Mouse (Mus musculus) C2C12 (cell line): ENCODE measurements around the gene Nufip1. TPM values are rescaled to one million over a fixed set of nuclear protein-coding genes. Genes with fewer than 3 reads are reported as not detected.
"Not testable (repeated sequence)": the region's sequence is repeated elsewhere in the genome, so short reads cannot be mapped to it uniquely, and the experiment has no call there.

Experiments
- H3K27me3 ChIP-seq: one replicate; pipeline ENCODE4 v1.6.1; 2011; ENCODE audit not compliant: control insufficient read depth, insufficient read depth, insufficient read length
- H3K36me3 ChIP-seq: one replicate; pipeline ENCODE4 v1.6.1; 2011; ENCODE audit not compliant: control insufficient read depth, insufficient read depth
- H3K4me3 ChIP-seq: one replicate; pipeline ENCODE4 v1.5.1; 2011; ENCODE audit warnings: mild to moderate bottlenecking, control low read depth; ENCODE audit not compliant: poor library complexity, insufficient read depth, severe bottlenecking
- H3K79me2 ChIP-seq: one replicate; pipeline ENCODE4 v1.6.1; 2011; ENCODE audit not compliant: control insufficient read depth, insufficient read depth
- H3K79me3 ChIP-seq: one replicate; pipeline ENCODE4 v1.6.1; 2011; ENCODE audit warnings: low read depth, control low read depth
- H3ac ChIP-seq: one replicate; pipeline ENCODE3; 2011; ENCODE audit warnings: low read depth; ENCODE audit not compliant: control insufficient read depth, insufficient read length
- CEBPB ChIP-seq: IDR thresholded peaks from one replicate; pipeline ENCODE4 v1.6.1; 2011; ENCODE audit warnings: low read depth, mild to moderate bottlenecking, control low read depth, moderate library complexity
- CTCF ChIP-seq: IDR thresholded peaks from one replicate; pipeline ENCODE4 v1.5.1; 2011; ENCODE audit not compliant: control insufficient read depth, insufficient read depth, insufficient read length
- FOSL1 ChIP-seq: IDR thresholded peaks from one replicate; pipeline ENCODE4 v1.8.0; 2011; ENCODE audit warnings: mild to moderate bottlenecking, low read length; ENCODE audit not compliant: poor library complexity, insufficient read depth, severe bottlenecking
- MAX ChIP-seq: IDR thresholded peaks from one replicate; pipeline ENCODE4 v1.6.1; 2011; ENCODE audit warnings: mild to moderate bottlenecking, control low read depth
- MYOD1 ChIP-seq: IDR thresholded peaks from one replicate; pipeline ENCODE4 v1.6.1; 2011; ENCODE audit warnings: low read depth; ENCODE audit not compliant: control insufficient read depth, insufficient read length
- MYOG ChIP-seq: IDR thresholded peaks from one replicate; pipeline ENCODE4 v1.6.1; 2011; ENCODE audit not compliant: control insufficient read depth, insufficient read length; ENCODE audit errors: extremely low read depth
- USF1 ChIP-seq: IDR thresholded peaks from one replicate; pipeline ENCODE4 v1.6.1; 2011; ENCODE audit warnings: low read depth, mild to moderate bottlenecking, control low read depth, moderate library complexity
- polyA plus RNA-seq: library from polyadenylated mRNA; unstranded; fragments of >200 nt; fragmentation: generic; extraction: Trizol; gene quantifications from one replicate; pipeline ENCODE4 v1.2.1, GENCODE M21; 2012; ENCODE audit warnings: missing spikeins

Gene Nufip1
- polyA plus RNA-seq, 1 experiment: 8.1 TPM

DNA sequence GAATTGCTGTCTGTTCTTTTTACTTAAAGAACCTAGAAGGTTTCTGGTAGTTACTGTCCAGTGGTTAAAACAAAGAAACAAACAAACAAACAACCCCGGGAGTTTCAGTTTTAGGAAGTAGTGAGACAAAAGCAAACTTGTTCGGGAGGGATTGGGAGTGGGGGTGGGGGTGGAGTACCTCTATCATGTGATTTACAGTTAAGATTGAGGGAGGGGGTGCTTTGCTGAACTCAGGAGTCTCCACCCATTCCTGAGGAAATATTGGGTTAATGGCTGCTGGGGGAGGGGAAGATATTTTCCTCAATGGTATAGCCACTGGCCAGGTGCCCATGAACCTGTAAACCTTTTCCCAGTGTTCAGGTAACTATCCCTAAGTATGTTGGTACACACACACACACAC, 40.3 kb downstream of the Nufip1 start:
- TF ChIP-seq MAX (no peak), FOSL1 (no peak), MYOG (no peak), CTCF (no peak), USF1 (no peak), CEBPB (no peak), MYOD1 (no peak)
- Histone ChIP-seq H3K27me3 (no peaks in the 10 kb centered on the region), H3K79me3 (no peaks in the 10 kb centered on the region), H3K79me2 (no peaks in the 10 kb centered on the region), H3K4me3 (no peak overlapping the region), H3ac (no peak overlapping the region), H3K36me3 (no peaks in the 10 kb centered on the region)

DNA sequence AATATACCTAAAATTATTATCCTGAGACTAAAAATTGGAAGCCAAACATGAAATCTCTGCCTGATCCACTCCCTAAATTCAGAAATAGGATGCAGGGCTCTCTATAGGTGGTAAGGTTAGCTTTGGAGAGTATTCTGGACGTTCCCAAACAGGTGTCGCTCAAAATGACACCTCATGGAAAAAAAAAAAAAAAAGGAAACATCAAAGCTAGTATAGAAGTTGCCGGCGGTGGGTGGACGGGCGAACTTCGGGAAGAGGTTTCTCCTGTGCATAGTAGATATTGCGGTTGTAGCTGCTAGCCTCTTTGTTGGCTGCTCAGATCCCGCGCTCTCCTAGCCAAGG, 41.1 kb downstream of the Nufip1 start:
- Histone ChIP-seq H3K79me3 (no peaks in the 10 kb centered on the region), H3K36me3 (no peaks in the 10 kb centered on the region), H3ac (no peak overlapping the region), H3K4me3 (peak overlapping the region; percentile 60), H3K79me2 (no peaks in the 10 kb centered on the region), H3K27me3 (no peaks in the 10 kb centered on the region)
- TF ChIP-seq FOSL1 (no peak), CTCF (no peak), MYOG (no peak), USF1 (no peak), MYOD1 (no peak), MAX (no peak), CEBPB (no peak)

DNA sequence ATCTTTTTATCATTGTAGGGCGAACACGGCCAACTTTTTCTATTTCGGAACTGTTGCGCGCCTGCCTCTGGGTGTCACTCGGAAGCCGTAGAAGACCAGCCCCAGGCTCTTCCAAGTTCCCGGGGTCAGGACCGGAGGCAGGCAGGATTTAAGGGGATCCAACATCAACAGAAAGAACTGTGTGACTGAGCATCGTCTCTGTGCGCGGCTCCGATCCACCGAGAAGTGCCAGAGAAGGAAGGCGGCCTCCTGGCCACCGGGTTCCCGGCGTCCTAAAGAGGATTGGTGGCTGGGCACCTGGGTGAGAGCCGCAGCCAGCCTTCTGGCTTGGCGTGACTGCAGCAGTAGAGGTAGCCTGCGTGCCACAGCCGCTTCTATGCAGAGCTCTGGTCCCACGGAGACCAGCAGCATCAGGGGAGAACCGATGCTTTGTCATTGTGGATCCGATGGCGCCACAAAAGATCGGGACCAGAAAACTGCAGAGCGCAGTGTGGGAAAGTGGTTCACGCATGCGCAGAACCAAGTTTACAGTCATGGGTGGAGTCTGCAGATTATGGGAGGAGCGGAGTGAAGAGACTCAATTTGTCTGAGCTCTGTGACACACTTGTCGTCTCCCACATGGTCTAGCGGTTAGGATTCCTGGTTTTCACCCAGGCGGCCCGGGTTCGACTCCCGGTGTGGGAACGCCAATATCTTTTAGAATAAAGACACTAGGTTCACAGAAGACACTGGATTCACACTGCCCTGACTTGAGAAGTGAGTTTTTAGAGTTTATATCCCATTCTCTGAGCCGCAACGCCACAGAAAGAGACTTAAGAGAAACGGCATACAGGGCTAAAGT, 41.7 kb downstream of the Nufip1 start:
- no peaks in the 10 kb centered on the region for H3K79me3 ChIP-seq

DNA sequence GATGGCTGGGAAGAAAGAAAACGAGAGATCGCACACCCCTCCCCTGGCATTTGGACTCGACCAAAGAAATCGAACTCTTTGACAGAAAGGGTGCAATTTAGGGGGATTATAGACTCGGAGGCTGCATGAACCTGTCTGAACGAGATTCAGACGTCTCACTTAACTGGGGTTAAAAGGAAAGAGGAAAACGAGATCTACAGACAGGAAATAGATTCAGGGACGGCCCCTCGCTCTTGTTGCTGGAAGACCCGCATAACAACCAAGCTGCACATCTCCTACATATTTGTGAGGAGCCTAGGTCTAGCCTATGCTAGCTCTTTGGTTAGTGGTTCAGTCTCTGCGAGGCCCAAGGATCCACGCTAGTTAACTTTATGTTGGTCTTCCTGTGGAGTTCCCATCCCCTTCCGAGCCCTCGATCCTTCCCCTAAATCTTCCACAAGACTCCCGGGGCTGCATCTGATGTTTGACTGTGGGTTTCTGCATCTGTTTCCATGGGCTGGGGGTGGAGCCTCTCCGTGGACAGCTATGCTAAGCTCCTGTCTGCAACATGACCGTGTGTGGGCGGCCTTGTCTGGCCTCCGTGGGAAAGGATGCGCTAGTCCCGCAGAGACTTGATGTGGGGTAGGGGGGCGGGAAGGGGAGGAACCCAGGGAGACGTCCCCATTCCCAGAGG, 42.4 kb downstream of the Nufip1 start:
- no peaks in the 10 kb centered on the region for H3K36me3 ChIP-seq
- H3K79me3 ChIP-seq: no peaks in the 10 kb centered on the region
- peak overlapping the region; percentile 57 for H3ac ChIP-seq
- H3K27me3 ChIP-seq: no peaks in the 10 kb centered on the region
- TF ChIP-seq FOSL1: no peak
- no peak for TF ChIP-seq CEBPB
- TF ChIP-seq CTCF: no peak
- no peak for TF ChIP-seq MYOD1
- TF ChIP-seq USF1: no peak
- no peak for TF ChIP-seq MAX
- TF ChIP-seq MYOG: no peak
- H3K4me3 ChIP-seq: peak overlapping the region; percentile 19
- no peaks in the 10 kb centered on the region for H3K79me2 ChIP-seq

More for the DNA sequence above, 41.7 kb downstream of the Nufip1 start:
- peak overlapping the region; percentile 60 for H3K4me3 ChIP-seq
- no peaks in the 10 kb centered on the region for H3K79me2 ChIP-seq
- H3ac ChIP-seq: peak overlapping the region; percentile 71
- no peaks in the 10 kb centered on the region for H3K36me3 ChIP-seq
- TF ChIP-seq FOSL1: no peak
- TF ChIP-seq CEBPB: no peak
- H3K27me3 ChIP-seq: no peaks in the 10 kb centered on the region

DNA sequence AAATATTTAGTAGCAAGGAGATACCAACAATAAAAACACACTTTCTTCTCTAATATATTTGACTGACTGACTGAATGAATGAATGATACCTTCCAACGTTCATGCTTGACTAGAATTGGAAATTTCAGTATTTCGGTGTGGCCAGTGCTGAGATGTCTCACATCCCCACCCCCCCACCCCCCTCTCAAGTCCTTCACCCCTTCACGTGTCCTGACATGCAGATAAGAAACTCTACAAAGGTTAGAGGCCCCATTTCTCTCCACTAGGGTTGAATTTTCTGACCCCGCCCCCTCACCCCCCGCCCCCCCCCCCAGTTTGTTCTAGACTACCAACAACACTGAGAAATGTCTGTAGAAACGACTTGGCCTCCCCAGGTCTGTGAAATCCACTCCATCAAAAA, 43.1 kb downstream of the Nufip1 start:
- Histone ChIP-seq H3K36me3 (no peaks in the 10 kb centered on the region), H3K27me3 (no peaks in the 10 kb centered on the region), H3ac (no peak overlapping the region), H3K79me3 (no peaks in the 10 kb centered on the region), H3K4me3 (no peak overlapping the region), H3K79me2 (no peaks in the 10 kb centered on the region)
- TF ChIP-seq CTCF (no peak), MYOD1 (no peak), USF1 (no peak), CEBPB (no peak), MYOG (no peak), MAX (no peak), FOSL1 (no peak)

DNA sequence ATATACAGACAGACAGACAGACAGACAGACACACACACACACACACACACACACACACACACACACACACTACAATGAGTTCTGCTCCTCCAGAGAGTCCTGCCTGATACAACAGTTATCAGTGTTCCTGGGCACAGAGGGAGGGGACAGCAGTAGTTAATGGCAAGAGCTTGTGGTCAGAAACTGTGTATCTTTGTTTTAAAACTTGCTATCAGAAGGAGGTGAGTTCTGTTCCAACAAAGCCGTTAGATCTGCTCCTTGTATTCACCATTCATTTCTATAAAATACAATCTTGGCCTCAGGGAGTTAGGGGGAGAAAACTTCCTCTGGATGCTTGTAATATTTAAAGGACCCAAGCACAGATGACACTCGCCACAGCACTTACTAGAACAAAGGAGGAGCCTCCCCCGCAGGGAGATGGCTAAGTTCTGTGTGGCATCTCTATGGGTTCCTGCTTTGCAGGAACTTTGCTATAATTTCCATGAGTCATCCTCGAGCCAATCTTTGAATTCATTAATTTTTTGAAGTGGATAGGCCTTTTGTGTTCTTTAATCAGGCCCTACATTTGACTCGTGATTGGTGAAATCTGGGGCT, 47.6 kb downstream of the Nufip1 start:
- Histone ChIP-seq H3K4me3 (no peak overlapping the region), H3K27me3 (no peaks in the 10 kb centered on the region), H3K79me2 (no peaks in the 10 kb centered on the region), H3K36me3 (no peaks in the 10 kb centered on the region), H3ac (no peak overlapping the region), H3K79me3 (no peaks in the 10 kb centered on the region)
- TF ChIP-seq MAX (no peak), CEBPB (no peak), MYOG (no peak), CTCF (no peak), FOSL1 (no peak), MYOD1 (no peak), USF1 (no peak)

DNA sequence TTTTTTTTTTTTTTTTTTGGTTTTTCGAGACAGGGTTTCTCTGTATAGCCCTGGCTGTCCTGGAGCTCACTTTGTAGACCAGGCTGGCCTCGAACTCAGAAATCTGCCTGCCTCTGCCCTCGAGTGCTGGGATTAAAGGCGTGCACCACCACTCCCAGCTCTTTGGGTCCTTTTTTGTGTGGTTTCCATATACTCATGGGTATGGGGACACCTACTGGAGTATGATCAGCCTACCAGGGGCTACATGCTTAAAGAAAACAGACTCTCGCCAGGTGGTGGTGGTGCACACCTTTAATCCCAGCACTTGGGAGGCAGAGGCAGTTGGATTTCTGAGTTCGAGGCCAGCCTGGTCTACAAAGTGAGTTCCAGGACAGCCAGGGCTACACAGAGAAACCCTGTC, 49.9 kb downstream of the Nufip1 start:
- not testable (repeated sequence) for H3K4me3 ChIP-seq, H3K79me3 ChIP-seq, H3K79me2 ChIP-seq, H3ac ChIP-seq, H3K36me3 ChIP-seq, H3K27me3 ChIP-seq
